Mouse (Mus musculus) embryonic stem cell, embryonic (primary cell): ENCODE data around the gene Cyp2s1.

Experiments
- CTCF ChIA-PET, 4 experiments: fragments of 300-600 bp in 2 of 4; fragments of 350-600 bp in 2 of 4; sonication (Branson Sonifier 250); formaldehyde crosslinking; loops; one replicate each; lab custom pipeline; 2022; ENCODE audit warnings: inconsistent platforms in 2 of 4; lab: Charles Lee
- POLR2A ChIA-PET, 4 experiments: fragments of 300-600 bp in 2 of 4; fragments of 350-600 bp in 2 of 4; sonication (Branson Sonifier 250); formaldehyde crosslinking; loops; one replicate each; lab custom pipeline; 2022; ENCODE audit warnings: antibody characterized with exemption in 4 of 4, inconsistent platforms in 1 of 4; lab: Charles Lee

Gene Cyp2s1

DNA sequence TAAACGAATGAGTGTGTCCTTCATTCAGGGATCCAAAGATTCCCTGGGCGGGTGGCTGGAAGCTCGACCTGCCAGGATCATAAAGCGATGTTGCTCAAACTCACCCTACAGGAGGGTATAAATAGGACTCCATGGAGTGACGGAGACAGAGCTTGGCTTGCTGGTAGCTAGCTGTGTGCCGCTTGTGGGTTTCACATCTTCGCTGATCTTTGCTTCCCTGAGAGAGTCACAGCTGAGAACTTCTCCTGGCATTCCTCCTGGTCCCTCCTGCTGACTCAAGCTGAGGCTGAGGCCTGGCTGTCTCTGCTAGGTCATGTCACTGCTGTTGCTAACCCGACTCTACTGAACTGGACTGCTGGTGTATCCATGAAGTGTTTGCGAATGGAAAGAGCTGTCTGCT lies 23.7 kb downstream of the Cyp2s1 start:
- ChIA-PET CTCF (interaction anchor here (0.5 to 1.4 kb wide), 13 partner anchors 9 to 1519 kb away, joined by 3 to 11 read pairs (median 4); partner anchors contain the start of genes Hnrnpul1 (in 2 of the 4) and Cyp2s1 (in 1 of the 4)), POLR2A (interaction anchor here (0.5 to 2.5 kb wide), 6 partner anchors 37 to 615 kb away, joined by 3 to 10 read pairs (median 4); partner anchors contain the start of gene Hnrnpul1 (in 1 of the 4))

DNA sequence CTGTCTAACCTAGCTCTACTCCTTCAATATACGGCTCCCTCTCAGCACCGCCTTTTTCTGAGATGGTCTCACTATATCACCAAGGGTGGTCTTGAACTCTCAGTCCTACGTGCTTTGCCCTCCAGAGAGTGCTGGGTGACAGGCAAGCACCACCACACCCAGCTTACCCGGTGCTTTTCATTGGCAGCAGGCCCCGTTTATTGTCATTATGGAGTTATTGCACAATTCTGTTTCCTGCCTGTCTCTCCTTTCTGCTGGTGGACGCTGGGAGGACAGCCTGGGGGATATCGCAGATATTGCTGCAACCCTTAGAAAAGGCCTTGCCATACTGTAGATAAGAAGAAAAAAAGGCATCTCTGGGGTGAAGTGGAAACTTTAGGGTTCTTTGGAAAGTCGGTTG lies 26.1 kb downstream of the Cyp2s1 start:
- POLR2A ChIA-PET = interaction anchor here in 2 of 4 experiments (1.3 to 1.4 kb wide), 2 partner anchors 35 to 62 kb away, joined by 3 to 7 read pairs; no protein-coding TSS in a partner anchor
- CTCF ChIA-PET = interaction anchor here in 1 of 4 experiments (1.0 kb wide), 1 partner anchor 35 kb away, joined by 3 read pairs; no protein-coding TSS in a partner anchor

DNA sequence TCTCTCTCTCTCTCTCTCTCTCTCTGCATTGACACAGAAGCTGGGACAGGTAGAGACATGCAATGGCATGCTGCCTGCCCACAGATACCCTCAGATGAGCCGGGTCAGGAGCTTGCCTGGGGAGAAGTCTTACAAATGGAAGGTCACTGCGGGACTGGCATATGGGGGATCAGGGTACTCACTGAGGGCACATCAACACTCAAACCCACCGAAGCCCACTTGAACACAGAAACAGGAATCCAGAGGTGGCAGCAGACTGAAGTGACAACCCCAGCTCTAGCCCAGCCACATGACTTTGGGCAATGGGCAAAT lies 27.6 kb downstream of the Cyp2s1 start:
- POLR2A ChIA-PET = interaction anchor here in 3 of 4 experiments (0.9 to 1.8 kb wide), 4 partner anchors 28 to 35 kb away, joined by 3 to 6 read pairs (median 4); partner anchors contain the start of genes Cyp2s1 (in 1 of the 3) and Hnrnpul1 (in 1 of the 3)
- CTCF ChIA-PET = interaction anchor here in 3 of 4 experiments (0.6 to 0.7 kb wide), 5 partner anchors 10 to 772 kb away, joined by 3 to 5 read pairs (median 4); no protein-coding TSS in a partner anchor

DNA sequence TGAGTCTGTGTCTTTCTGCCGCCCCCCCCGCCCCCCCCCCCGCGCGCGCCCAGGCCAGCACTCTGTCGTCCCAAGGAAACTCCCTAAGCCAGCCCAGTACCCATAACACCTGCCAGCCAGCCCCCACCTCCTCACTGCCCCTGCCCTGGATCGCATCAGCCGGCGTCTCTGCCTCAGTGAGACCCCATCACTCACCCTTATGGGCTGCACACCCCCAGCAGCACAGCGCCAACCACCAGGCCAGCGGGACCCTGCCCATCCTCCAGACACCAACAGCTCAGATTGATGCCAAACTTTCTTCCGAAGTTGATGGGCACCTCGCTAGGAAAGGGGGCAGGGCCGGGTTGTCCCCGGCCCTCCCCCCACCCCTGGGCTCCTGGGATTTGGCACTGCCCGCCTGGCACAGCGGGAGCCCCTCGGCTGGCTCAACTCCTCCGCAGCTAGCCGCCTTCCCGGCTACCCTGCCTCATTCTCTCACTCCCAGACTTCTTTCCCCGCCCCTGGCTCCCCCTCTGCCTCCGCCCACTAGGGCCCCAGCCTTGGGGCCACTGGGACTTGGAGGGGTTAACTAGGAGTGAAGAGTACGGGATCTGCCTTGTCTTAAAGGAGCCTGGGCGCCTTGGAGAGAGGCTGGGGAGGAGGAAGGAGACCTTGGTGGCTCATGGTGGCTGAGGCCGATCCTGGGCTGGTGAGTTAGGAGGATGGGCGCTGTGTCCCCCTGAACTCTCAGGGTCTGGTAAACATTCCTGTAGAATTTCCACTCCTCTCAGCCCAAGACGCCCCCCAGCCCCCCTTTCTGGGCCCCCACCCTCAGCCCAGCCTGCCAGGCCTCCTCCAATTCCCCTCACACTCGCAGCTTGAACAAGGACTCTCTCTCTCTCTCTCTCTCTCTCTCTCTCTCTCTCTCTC lies 28.2 kb downstream of the Cyp2s1 start, which contains the start of gene Axl:
TSS of gene Axl (minus strand) at position 486 of the 909 bp plus-strand sequence.
- ChIA-PET CTCF (interaction anchor here (0.6 to 0.9 kb wide), 7 partner anchors 11 to 772 kb away, joined by 3 to 5 read pairs (median 4); no protein-coding TSS in a partner anchor), POLR2A (interaction anchor here in 3 of 4 experiments (0.6 to 1.8 kb wide), 9 partner anchors 21 to 151 kb away, joined by 3 to 6 read pairs (median 4); partner anchors contain the start of genes Cyp2s1 (in 1 of the 3) and Hnrnpul1 (in 1 of the 3))

DNA sequence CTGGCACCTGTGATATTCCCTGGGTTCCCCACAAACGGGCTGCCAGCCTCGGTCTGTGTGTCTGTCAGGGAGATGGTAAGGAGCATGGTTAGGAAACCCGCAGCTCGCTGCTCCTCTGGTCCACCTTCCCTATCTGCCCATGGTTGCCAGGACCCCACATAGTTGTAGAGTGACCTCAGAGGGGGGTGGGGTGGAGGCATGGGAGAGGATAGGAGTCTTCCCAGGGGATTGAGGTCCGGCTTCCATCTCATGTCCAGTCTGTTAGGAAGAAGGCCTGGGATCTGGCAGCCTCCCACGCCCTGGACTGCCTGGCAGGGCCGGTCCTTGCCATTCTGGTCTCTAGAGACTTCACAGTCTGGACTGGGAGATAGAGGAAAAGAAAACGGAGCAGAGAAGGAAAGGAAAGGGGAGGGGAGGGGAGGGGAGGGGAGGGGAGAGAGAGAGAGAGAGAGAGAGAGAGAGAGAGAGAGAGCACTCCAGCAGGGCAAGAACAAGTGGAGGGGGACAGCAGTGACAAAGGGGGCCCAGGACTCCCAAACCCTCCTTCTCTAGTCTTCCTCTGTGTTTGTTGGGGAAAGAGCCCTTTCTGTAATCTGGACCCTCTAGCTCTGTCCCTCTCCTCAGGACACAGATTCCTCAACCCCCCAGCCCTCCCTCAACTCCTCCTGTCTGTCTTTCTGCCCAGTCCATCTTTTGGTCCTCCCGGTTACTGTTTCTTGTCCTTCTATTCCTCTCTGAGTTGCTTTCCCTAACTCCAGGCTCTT lies 29.1 kb downstream of the Cyp2s1 start:
- ChIA-PET CTCF (interaction anchor here in 1 of 4 experiments (0.6 to 0.9 kb wide), 2 partner anchors 33 to 67 kb away, joined by 3 to 5 read pairs; partner anchors contain the start of gene Hnrnpul1), POLR2A (interaction anchor here in 3 of 4 experiments (0.7 to 1.8 kb wide), 6 partner anchors 22 to 150 kb away, joined by 3 to 4 read pairs (median 4); partner anchors contain the start of gene Cyp2s1 (in 1 of the 3))

DNA sequence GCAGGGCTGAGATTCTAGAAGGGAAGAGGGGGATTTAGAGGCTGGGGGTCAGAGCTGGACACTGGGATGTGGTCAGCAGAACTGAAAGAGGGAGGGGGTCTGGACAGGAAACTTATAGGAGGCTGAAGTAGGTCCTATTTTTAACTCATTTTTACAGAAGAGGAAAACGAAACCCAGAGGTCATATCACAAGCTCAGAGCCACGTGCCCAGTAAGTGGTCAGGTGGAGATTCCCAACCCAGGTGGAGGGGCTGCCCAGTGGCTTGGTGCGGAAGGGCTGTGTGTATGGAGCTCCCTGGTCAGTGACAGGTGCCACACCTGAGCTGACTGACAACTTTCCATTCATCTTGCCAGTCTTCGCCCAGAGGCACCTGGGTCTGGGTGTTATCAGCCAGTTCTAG lies 29.7 kb downstream of the Cyp2s1 start:
- ChIA-PET POLR2A (no interaction called here), CTCF (interaction anchor here in 1 of 4 experiments (0.5 to 0.6 kb wide), 2 partner anchors 33 to 1504 kb away, joined by 3 to 8 read pairs; partner anchors contain the start of gene Hnrnpul1)

DNA sequence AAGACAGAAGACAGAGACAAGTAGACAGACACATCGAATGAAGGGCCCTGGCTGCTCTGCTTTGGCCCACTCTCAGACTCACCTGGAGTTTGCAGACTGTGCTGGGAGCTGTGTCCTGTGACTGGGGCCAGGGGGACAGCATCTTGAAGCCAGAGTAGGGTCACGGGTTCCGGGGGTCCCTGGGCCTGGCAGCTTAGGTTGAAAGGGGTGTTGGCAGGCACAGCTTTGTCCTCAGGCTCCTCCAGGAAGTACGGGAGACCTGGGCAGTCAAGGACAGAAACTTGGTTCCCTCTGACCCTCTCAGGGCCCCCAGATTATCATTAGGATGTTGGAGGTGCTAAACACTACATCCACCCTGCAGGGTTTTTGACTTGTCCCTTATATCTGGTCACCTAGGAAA lies 31.0 kb downstream of the Cyp2s1 start:
- CTCF ChIA-PET = no interaction called here

DNA sequence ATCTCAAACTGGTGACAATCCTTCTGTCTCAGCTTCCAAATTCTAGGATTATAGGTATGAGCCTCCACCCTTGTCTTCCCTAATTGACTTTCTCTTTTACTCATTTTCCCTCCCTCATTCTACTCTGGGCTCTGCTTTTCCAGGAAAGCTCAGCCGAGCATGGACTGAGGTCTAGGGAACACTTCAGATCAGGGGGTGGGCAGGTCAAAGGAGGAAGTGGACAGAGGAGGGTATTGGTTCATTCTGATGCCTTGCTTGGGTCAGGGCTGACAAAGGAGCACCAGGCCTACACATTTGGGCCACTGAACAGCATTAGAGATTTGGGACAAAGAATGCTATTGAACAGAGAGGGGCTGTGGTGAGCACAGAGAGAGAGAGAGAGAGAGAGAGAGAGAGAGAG lies 31.9 kb downstream of the Cyp2s1 start:
- ChIA-PET POLR2A (interaction anchor here in 1 of 4 experiments (0.6 kb wide), 1 partner anchor 813 kb away, joined by 5 read pairs; the partner anchor contains the start of gene Rabac1), CTCF (interaction anchor here in 1 of 4 experiments (0.6 kb wide), 1 partner anchor 15 kb away, joined by 3 read pairs; no protein-coding TSS in a partner anchor)

More for the DNA sequence above, 31.0 kb downstream of the Cyp2s1 start:
- POLR2A ChIA-PET = no interaction called here

DNA sequence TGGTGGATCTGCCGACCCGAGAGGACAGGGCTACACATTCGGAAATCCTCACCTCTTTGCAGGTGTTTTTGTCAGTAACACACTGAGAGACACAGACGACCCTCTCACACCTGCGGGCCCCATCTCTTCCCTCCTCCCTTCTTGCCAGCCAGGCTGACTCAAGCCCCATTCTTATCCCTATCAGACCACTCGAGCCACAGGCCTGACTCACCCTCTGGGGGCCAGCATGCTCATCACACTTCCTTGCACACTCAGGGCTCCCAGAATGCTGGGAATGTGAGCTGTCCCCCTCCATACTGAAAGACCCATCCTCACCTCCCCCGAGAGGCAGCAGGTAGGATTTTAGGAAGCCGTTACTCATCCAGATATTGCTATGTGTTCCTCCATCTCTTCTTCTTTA lies 33.0 kb downstream of the Cyp2s1 start:
- POLR2A ChIA-PET = interaction anchor here in 1 of 4 experiments (0.6 kb wide), 1 partner anchor 881 kb away, joined by 4 read pairs; the partner anchor contains the start of gene Arhgef1
- CTCF ChIA-PET = interaction anchor here in 1 of 4 experiments (0.6 kb wide), 1 partner anchor 97 kb away, joined by 3 read pairs; no protein-coding TSS in a partner anchor

DNA sequence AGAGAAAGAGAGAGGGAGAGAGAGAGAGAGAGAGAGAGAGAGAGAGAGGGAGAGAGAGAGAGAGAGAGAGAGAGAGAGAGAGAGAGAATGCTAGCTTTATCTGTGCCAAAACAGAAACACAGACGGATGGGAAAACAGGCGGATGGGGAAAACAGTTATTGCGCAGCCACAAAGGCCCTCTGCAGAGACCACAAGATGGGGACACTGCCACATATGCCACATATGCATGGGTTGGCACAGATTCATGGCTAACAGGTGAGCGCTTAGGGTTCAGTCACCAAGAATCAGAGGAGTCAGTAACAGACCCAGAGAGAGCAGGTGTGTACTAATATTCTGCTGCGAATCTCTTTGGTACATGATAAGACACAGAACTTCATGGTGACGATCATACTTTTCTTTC lies 34.0 kb downstream of the Cyp2s1 start:
- POLR2A ChIA-PET = interaction anchor here in 2 of 4 experiments (0.6 to 1.0 kb wide), 2 partner anchors 102 to 125 kb away, joined by 3 read pairs; partner anchors contain the start of gene B9d2 (in 1 of the 2)

DNA sequence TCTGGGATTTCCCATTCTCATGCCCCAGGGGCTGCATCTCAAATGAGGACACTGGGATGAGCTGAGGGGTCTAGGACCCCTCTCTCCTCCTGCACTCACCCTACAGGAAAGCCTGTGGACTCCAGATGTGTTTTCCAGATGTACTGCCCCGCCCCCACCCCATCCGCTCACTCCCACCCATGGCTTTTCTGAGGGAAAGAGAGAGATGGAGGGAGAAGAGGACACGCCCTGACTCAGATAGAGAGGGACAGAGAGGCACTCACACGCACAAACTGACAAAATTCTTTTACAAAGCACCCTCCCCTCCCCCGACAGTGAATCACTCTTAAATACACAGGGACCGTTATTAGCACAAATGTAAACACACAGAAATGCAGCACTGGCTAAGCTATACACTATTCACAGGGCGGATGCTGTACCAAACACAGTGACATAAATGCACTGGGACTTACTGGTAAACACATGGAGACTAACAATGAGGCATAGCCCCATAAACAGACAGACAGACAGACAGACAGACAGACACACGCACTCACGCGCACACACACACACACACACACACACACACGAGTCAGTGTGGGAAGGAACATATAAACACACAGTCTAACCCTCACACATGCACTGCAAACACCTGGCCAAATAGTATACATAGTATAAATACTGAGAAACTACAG lies 34.6 kb downstream of the Cyp2s1 start:
- CTCF ChIA-PET = no interaction called here
- POLR2A ChIA-PET = interaction anchor here in 3 of 4 experiments (0.6 to 1.0 kb wide), 3 partner anchors 28 to 124 kb away, joined by 3 to 5 read pairs (median 3); partner anchors contain the start of genes B9d2 (in 1 of the 3) and Hnrnpul1 (in 1 of the 3)

More for the DNA sequence above, 34.0 kb downstream of the Cyp2s1 start:
- CTCF ChIA-PET = no interaction called here

DNA sequence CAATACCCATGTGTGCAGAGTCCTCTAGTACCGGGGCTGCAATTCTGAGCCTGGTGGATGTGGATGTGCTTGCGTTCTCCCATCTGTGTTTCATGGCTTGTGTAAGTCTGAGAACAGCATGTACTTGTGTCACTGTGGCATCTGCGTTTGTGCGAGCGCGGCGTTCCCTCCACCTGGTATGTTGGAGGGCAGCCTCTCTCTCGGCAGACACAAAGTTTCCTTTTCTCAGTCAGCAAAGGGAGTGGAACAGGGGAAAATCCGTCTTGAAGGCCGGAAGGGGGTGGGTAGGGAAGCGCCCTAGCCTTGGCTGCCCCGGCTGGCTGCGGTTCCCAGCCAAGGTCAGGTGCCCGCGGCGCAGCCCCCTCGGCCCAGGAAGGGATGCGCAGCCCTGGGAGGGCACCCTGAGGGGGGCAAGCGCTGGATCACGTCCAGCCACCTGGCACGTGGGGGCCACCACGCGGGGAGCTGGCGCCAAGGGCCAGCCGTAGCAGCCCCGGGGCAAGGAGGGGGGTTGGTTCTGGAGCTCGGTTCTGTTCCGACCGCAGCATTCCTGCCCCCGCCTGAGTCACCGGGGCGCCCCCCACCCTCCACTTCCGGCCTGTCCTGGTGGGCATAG lies 35.3 kb downstream of the Cyp2s1 start:
- ChIA-PET CTCF (interaction anchor here in 1 of 4 experiments (0.5 kb wide), 1 partner anchor 438 kb away, joined by 3 read pairs; no protein-coding TSS in a partner anchor), POLR2A (interaction anchor here in 2 of 4 experiments (0.7 to 1.0 kb wide), 2 partner anchors 27 to 101 kb away, joined by 3 to 5 read pairs; partner anchors contain the start of genes B9d2 (in 1 of the 2) and Hnrnpul1 (in 1 of the 2))

DNA sequence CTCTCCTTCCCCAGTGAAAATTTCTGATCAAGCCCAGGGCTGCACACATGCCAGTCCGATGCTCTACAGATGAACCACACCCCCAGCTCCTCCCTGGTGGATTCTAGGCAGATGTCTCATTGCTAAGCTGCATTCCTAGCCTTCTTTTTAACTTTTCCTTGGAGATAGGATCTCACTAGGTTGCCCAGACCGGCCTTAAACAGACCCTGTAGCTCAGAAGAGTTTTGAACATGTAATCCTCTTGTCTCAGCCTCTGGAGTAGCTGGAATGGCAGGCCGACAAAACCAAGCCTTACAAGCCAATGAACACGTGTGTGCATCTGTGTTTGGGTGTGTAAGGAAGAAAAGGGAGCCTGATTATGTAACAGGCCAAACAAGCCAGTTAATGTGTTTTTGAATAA lies 36.0 kb downstream of the Cyp2s1 start:
- ChIA-PET CTCF (interaction anchor here in 1 of 4 experiments (0.6 kb wide), 1 partner anchor 774 kb away, joined by 3 read pairs; no protein-coding TSS in a partner anchor), POLR2A (interaction anchor here in 1 of 4 experiments (0.6 kb wide), 1 partner anchor 815 kb away, joined by 4 read pairs; no protein-coding TSS in a partner anchor)

DNA sequence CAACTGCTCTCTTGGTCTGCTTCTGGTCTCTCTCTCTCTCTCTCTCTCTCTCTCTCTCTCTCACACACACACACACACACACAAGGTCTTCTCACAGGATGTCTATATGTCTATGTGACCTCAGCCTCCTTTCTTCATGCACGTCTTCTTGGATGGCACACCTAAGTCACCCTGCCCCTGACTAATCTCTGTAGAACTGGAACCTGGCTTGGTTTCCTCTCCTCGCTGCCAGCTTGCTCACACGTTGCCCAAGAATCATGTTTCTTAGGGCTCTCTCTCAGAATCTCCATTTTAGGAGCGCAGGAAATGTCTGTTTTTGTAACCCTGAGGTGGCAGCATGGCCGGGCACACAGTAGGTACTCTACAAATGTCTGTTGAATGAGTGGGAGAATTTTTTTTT lies 36.7 kb downstream of the Cyp2s1 start:
- ChIA-PET CTCF (no interaction called here), POLR2A (interaction anchor here in 1 of 4 experiments (0.6 kb wide), 1 partner anchor 815 kb away, joined by 4 read pairs; no protein-coding TSS in a partner anchor)

DNA sequence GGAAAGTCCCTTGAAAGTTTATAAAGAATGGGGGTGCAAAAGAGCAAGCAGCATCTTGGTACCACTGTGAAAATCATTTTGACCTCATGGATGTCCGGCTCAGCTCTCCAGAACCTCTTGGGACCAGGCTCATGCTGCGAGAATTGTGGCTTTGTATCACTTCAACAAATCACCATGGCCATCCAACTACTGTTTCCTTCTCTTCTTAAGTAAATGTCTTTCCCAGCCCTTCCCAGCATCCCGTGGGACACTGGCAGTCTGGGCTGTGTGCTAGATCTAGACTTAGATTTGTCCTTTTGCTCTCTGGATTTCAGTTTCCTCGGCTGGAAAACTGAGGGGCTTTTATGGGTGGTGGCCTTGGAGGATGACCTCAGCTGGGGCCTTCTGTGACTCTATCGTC lies 48.5 kb downstream of the Cyp2s1 start:
- CTCF ChIA-PET = no interaction called here
- POLR2A ChIA-PET = interaction anchor here in 2 of 4 experiments (1.3 to 1.6 kb wide), 3 partner anchors 13 to 62 kb away, joined by 3 to 4 read pairs (median 4); partner anchors contain the start of gene Hnrnpul1 (in 1 of the 2)

DNA sequence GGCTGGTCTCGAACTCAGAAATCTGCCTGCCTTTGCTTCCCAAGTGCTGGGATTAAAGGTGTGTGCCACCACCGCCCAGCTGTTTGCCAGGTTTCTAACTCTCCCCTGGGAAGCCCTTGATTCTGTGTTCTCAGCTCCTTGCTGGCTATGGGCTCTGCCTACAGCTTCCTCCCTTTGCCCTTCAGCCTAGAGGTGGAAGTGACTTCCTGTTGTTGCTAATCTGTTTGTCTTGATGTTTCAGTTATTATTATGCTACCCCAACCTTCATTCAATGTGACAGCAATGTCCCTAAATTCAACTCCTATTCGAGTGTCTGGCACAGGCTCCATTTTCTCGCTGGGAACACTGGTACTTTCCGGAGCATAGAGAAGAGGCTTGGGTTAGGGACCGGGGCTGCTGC lies 50.6 kb downstream of the Cyp2s1 start:
- POLR2A ChIA-PET = interaction anchor here in 2 of 4 experiments (4.0 to 4.1 kb wide), 2 partner anchors 11 kb away, joined by 14 to 17 read pairs; partner anchors contain the start of gene Hnrnpul1 (in 2 of the 2)
- CTCF ChIA-PET = interaction anchor here in 1 of 4 experiments (1.0 kb wide), 1 partner anchor 25 kb away, joined by 3 read pairs; no protein-coding TSS in a partner anchor
